Mouse (Mus musculus): ENCODE measurements around the gene Arhgdib.

- no peak for TF ChIP-seq CTCF (IDR thresholded peaks at IDR 0.05; ENCODE audit: low read depth)
- TF ChIP-seq EP300 (IDR thresholded peaks at IDR 0.05; ENCODE audit: low read depth): no peak
Observed at GRCm38 (mm10) chr6:136921601-136922000, 20.1 kb downstream of the Arhgdib start.
